Mouse (Mus musculus) kidney, embryonic 16.5 days (tissue): ENCODE measurements around the gene Inka2. TPM values are rescaled to one million over a fixed set of nuclear protein-coding genes. Genes with fewer than 3 reads are reported as not detected.
"Not testable (repeated sequence)": the region's sequence is repeated elsewhere in the genome, so short reads cannot be mapped to it uniquely, and the experiment has no call there.

Source experiments
- ATAC-seq: fragments of 200-750 bp; cut with Nextera tagmentation; 2 replicates; pipeline ENCODE4 v1.8.0; 2017; ENCODE audit warnings: moderate TSS enrichment; ENCODE audit not compliant: low FRiP score, low TSS enrichment
- H3K27ac ChIP-seq: fragments of 300-500 bp; sonication (generic); 2 replicates; pipeline ENCODE4 v1.5.1; 2014; ENCODE audit warnings: low read length
- H3K27me3 ChIP-seq: fragments of 300-500 bp; sonication (generic); 2 replicates; pipeline ENCODE4 v1.6.1; 2014; ENCODE audit warnings: low read length, control low read depth, mixed read lengths; ENCODE audit not compliant: insufficient read depth
- H3K36me3 ChIP-seq: fragments of 300-500 bp; sonication (generic); 2 replicates; pipeline ENCODE4 v1.6.1; 2014; ENCODE audit warnings: low read length, control low read depth, mixed read lengths; ENCODE audit not compliant: insufficient read depth
- H3K4me1 ChIP-seq: fragments of 300-500 bp; sonication (generic); 2 replicates; pipeline ENCODE4 v1.6.1; 2014; ENCODE audit warnings: low read length, control low read depth, mixed read lengths; ENCODE audit not compliant: insufficient read depth
- H3K4me2 ChIP-seq: fragments of 300-500 bp; sonication (generic); replicated peaks from 2 replicates; pipeline ENCODE4 v1.6.1; 2014; ENCODE audit warnings: low read depth, low read length
- H3K4me3 ChIP-seq: fragments of 300-500 bp; sonication (generic); 2 replicates; pipeline ENCODE4 v1.5.1; 2014; ENCODE audit warnings: mild to moderate bottlenecking, low read length
- H3K9ac ChIP-seq: fragments of 300-500 bp; sonication (generic); replicated peaks from 2 replicates; pipeline ENCODE4 v1.6.1; 2014; ENCODE audit warnings: low read length
- H3K9me3 ChIP-seq: fragments of 300-500 bp; sonication (generic); 2 replicates; pipeline ENCODE4 v1.6.1; 2016; ENCODE audit warnings: low read length, control low read depth
- WGBS: fragments of 180-500 bp; shearing (Covaris S2); extraction: QIAGEN DNeasy Blood & Tissue Kit; methylation state at CpG from one replicate; pipeline ENCODE4 v1.1.7; 2014; 5-methylcytosine and 5-hydroxymethylcytosine counted together
- polyA plus RNA-seq: library from polyadenylated mRNA; unstranded; fragments of >200 nt; fragmentation: Nextera tagmentation; extraction: Ambion mirVana; gene quantifications from 2 replicates; pipeline ENCODE4 v1.2.1, GENCODE M21; 2015

The Inka2 gene
- polyA plus RNA-seq, 1 experiment from 2014 or later = 1.5 TPM

- peak overlapping the region; percentile 19; the same call in 1 of the 2 replicates for H3K4me3 ChIP-seq
- no peak overlapping the region for H3K9ac ChIP-seq
- H3K4me2 ChIP-seq = peak overlapping the region; percentile 30
- H3K36me3 ChIP-seq = no peaks in the 10 kb centered on the region
- H3K27ac ChIP-seq = no peak overlapping the region
- 0 out of 2 replicates have a peak, but pooled peaks cover 3% of the 10 kb centered on the region for H3K27me3 ChIP-seq
- peaks cover 10% of the 10 kb centered on the region; the same call in 1 of the 2 replicates for H3K4me1 ChIP-seq
- H3K9me3 ChIP-seq = no peaks in the 10 kb centered on the region
- no peak for ATAC-seq
- 72% methylated on average over 17 of the region's 17 CpGs for WGBS
These were observed 7.8 kb upstream of the Inka2 start for GRCm38 (mm10) chr3:105696387-105697147.

- H3K4me1 ChIP-seq = peaks cover 10% of the 10 kb centered on the region; the same call in 1 of the 2 replicates
- H3K4me2 ChIP-seq = no peak overlapping the region
- 0 out of 2 replicates have a peak, but pooled peaks cover 3% of the 10 kb centered on the region for H3K27me3 ChIP-seq
- WGBS = 54% methylated on average over 5 of the region's 5 CpGs
- H3K36me3 ChIP-seq = no peaks in the 10 kb centered on the region
- no peak overlapping the region for H3K9ac ChIP-seq
- no peak overlapping the region for H3K27ac ChIP-seq
- H3K9me3 ChIP-seq = no peaks in the 10 kb centered on the region
- no peak overlapping the region for H3K4me3 ChIP-seq
- 0 out of 2 replicates have a peak, but pooled peaks have one; percentile 47 for ATAC-seq
These were observed 7.3 kb upstream of the Inka2 start for GRCm38 (mm10) chr3:105697148-105697441.

DNA sequence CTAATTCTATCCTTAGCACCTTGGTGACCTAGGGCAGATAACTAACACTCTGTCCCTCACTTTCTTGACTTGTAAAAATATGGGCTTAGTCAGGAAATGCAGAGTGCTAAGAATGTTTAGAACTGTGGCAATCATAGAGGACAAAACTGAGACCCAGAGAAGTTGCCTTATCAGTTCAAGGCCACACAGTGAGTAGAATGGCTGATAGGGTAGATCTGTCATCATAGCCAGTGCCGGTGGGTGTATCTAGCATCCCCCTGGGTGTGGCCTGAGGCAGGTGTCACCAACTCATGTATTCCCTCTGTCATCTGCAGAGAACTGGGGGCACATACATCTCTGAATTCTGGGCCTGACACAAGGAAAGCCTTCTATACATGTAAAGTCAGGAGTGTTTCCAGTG, 6.1 kb upstream of the Inka2 start:
- ATAC-seq = no peak

GRCm38 (mm10) chr3:105699241-105699933, 5.0 kb upstream of the Inka2 start:
- Histone ChIP-seq H3K4me1 (peaks cover 16% of the 10 kb centered on the region; the same call in 1 of the 2 replicates), H3K36me3 (no peaks in the 10 kb centered on the region), H3K4me2 (no peak overlapping the region), H3K4me3 (no peak overlapping the region), H3K9ac (no peak overlapping the region), H3K27me3 (peaks cover 8% of the 10 kb centered on the region), H3K9me3 (no peaks in the 10 kb centered on the region), H3K27ac (no peak overlapping the region)
- 64% methylated on average over 3 of the region's 3 CpGs for WGBS
- ATAC-seq = no peak

More for the DNA sequence above, 6.1 kb upstream of the Inka2 start:
- Histone ChIP-seq H3K9me3 (no peaks in the 10 kb centered on the region), H3K27ac (no peak overlapping the region), H3K9ac (no peak overlapping the region), H3K4me3 (no peak overlapping the region), H3K4me2 (no peak overlapping the region), H3K27me3 (peaks cover 8% of the 10 kb centered on the region; the same call in 1 of the 2 replicates), H3K4me1 (peaks cover 10% of the 10 kb centered on the region; the same call in 1 of the 2 replicates), H3K36me3 (no peaks in the 10 kb centered on the region)
- WGBS = 84% methylated on average over 1 of the region's 1 CpGs

- ATAC-seq, H3K9me3 ChIP-seq, H3K27me3 ChIP-seq, H3K36me3 ChIP-seq, H3K4me2 ChIP-seq, H3K27ac ChIP-seq, H3K9ac ChIP-seq, H3K4me3 ChIP-seq: not testable (repeated sequence)
- WGBS = 45% methylated on average over 1 of the region's 1 CpGs
- peaks cover 21% of the 10 kb centered on the region for H3K4me1 ChIP-seq
These were observed 3.6 kb upstream of the Inka2 start for GRCm38 (mm10) chr3:105700786-105701185.

GRCm38 (mm10) chr3:105701399-105701798, 3.0 kb upstream of the Inka2 start:
- Histone ChIP-seq H3K9me3 (no peaks in the 10 kb centered on the region), H3K27ac (no peak overlapping the region), H3K4me3 (no peak overlapping the region), H3K36me3 (no peaks in the 10 kb centered on the region), H3K27me3 (peaks cover 16% of the 10 kb centered on the region), H3K4me2 (no peak overlapping the region), H3K9ac (no peak overlapping the region), H3K4me1 (peaks cover 22% of the 10 kb centered on the region)
- no peak for ATAC-seq
- WGBS = 66% methylated on average over 5 of the region's 5 CpGs

- H3K4me1 ChIP-seq = peaks cover 31% of the 10 kb centered on the region
- ATAC-seq = no peak
- H3K27ac ChIP-seq = peak overlapping the region; percentile 7; the same call in 1 of the 2 replicates
- no peak overlapping the region for H3K9ac ChIP-seq
- H3K27me3 ChIP-seq = peaks cover 14% of the 10 kb centered on the region
- H3K36me3 ChIP-seq = no peaks in the 10 kb centered on the region
- WGBS = 47% methylated on average over 6 of the region's 6 CpGs
- H3K4me2 ChIP-seq = peak overlapping the region; percentile 99; the same call in 1 of the 2 replicates
- no peak overlapping the region for H3K4me3 ChIP-seq
- no peaks in the 10 kb centered on the region for H3K9me3 ChIP-seq
These were observed 828 bp upstream of the Inka2 start for GRCm38 (mm10) chr3:105703571-105703970.

- Histone ChIP-seq H3K36me3 (no peaks in the 10 kb centered on the region), H3K27ac (peak overlapping the region; percentile 9; the same call in 1 of the 2 replicates), H3K9ac (peak overlapping the region; percentile 67), H3K4me2 (peak overlapping the region; percentile 99), H3K27me3 (peaks cover 14% of the 10 kb centered on the region), H3K9me3 (no peaks in the 10 kb centered on the region), H3K4me3 (peak overlapping the region; percentile 51), H3K4me1 (peaks cover 33% of the 10 kb centered on the region)
- ATAC-seq = peak; percentile 57
- WGBS = 0% methylated on average over 27 of the region's 28 CpGs
These were observed 706 bp downstream of the Inka2 start for GRCm38 (mm10) chr3:105705061-105705549.

DNA sequence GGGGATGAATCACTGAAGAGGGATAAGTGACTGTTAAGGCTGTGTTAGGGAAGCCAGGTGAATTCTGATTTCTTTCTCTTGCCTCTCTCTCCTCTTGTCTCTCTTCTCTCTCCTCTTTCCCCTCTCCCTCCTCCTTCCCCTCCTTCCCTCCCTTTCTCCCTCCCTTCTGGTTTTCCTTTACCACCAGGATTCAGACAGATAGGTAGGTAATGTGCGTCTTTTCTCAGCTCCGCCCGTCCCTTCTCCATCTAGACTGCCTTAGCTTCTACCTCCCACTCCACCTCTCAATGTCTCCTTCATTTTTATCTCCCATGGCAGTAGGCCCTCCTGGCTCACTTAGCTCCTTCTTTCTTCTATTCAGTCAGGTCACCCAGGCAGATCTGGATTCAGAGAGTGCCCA, 1.2 kb downstream of the Inka2 start:
- no peaks in the 10 kb centered on the region for H3K9me3 ChIP-seq
- H3K36me3 ChIP-seq = no peaks in the 10 kb centered on the region
- H3K27ac ChIP-seq = no peak overlapping the region
- H3K4me2 ChIP-seq = peak overlapping the region; percentile 99
- peaks cover 14% of the 10 kb centered on the region for H3K27me3 ChIP-seq
- H3K9ac ChIP-seq = peak overlapping the region; percentile 67
- peaks cover 36% of the 10 kb centered on the region for H3K4me1 ChIP-seq
- WGBS = 37% methylated on average over 3 of the region's 3 CpGs
- peak overlapping the region; percentile 51 for H3K4me3 ChIP-seq
- ATAC-seq = no peak
